Mouse (Mus musculus): ENCODE measurements around the gene Slc5a5. TPM values are rescaled to one million over a fixed set of nuclear protein-coding genes. Genes with fewer than 3 reads are reported as not detected.

The Slc5a5 gene
- polyA plus RNA-seq, 1 experiment from 2014 or later = 0.71 TPM

- H3K36me3 ChIP-seq (ENCODE audit: control insufficient read depth, insufficient read depth, low read length) = no peaks in the 10 kb centered on the region; the same call in 1 of the 2 replicates
- H3K27me3 ChIP-seq (ENCODE audit: control insufficient read depth, insufficient read depth, low read length) = peaks cover 39% of the 10 kb centered on the region
- no peaks in the 10 kb centered on the region for H3K9me3 ChIP-seq (ENCODE audit: control insufficient read depth, low read length)
- peak; percentile 94 for DNase-seq (ENCODE audit: low spot score)
- H3K27ac ChIP-seq (ENCODE audit: low read depth, low read length) = 0 out of 2 replicates have a peak overlapping the region, but pooled peaks have one; percentile 21
- H3K4me3 ChIP-seq (ENCODE audit: low read depth, low read length) = no peak overlapping the region
- H3K4me1 ChIP-seq (replicated peaks; ENCODE audit: control insufficient read depth, insufficient read depth, low read length) = peaks cover 13% of the 10 kb centered on the region; the same call in 1 of the 2 replicates
- 29% methylated on average over 12 of the region's 12 CpGs for WGBS
- no peak overlapping the region for H3K9ac ChIP-seq (ENCODE audit: low read depth, low read length)
- peak; percentile 33; the same call in 1 of the 2 replicates for ATAC-seq (ENCODE audit: low FRiP score)
- H3K4me2 ChIP-seq (replicated peaks; ENCODE audit: low read depth, low read length) = no peak overlapping the region
These were observed 1.3 kb upstream of the Slc5a5 start for GRCm38 (mm10) chr8:70893656-70894384.

- ATAC-seq (ENCODE audit: low FRiP score) = no peak
- Histone ChIP-seq H3K27me3 (ENCODE audit: control insufficient read depth, insufficient read depth, low read length) (peaks cover 39% of the 10 kb centered on the region), H3K4me3 (ENCODE audit: low read depth, low read length) (no peak overlapping the region; the same call in 1 of the 2 replicates), H3K9ac (ENCODE audit: low read depth, low read length) (no peak overlapping the region), H3K9me3 (ENCODE audit: control insufficient read depth, low read length) (no peaks in the 10 kb centered on the region), H3K27ac (ENCODE audit: low read depth, low read length) (no peak overlapping the region), H3K4me1 (replicated peaks; ENCODE audit: control insufficient read depth, insufficient read depth, low read length) (peaks cover 10% of the 10 kb centered on the region; the same call in 1 of the 2 replicates), H3K4me2 (replicated peaks; ENCODE audit: low read depth, low read length) (no peak overlapping the region), H3K36me3 (ENCODE audit: control insufficient read depth, insufficient read depth, low read length) (no peaks in the 10 kb centered on the region; the same call in 1 of the 2 replicates)
- WGBS = 25% methylated on average over 20 of the region's 20 CpGs
- no peak for DNase-seq (ENCODE audit: low spot score)
These were observed 519 bp upstream of the Slc5a5 start for GRCm38 (mm10) chr8:70892896-70893655.

GRCm38 (mm10) chr8:70891356-70891755, 1.2 kb downstream of the Slc5a5 start:
- ATAC-seq (ENCODE audit: low FRiP score) (no peak), DNase-seq (ENCODE audit: low spot score) (no peak)
- peaks cover 39% of the 10 kb centered on the region for H3K27me3 ChIP-seq (ENCODE audit: control insufficient read depth, insufficient read depth, low read length)

GRCm38 (mm10) chr8:70890656-70891055, 1.9 kb downstream of the Slc5a5 start:
- peaks cover 39% of the 10 kb centered on the region for H3K27me3 ChIP-seq (ENCODE audit: control insufficient read depth, insufficient read depth, low read length)
- H3K4me3 ChIP-seq (ENCODE audit: low read depth, low read length) = no peak overlapping the region
- ATAC-seq (ENCODE audit: low FRiP score) = no peak
- no peak overlapping the region for H3K27ac ChIP-seq (ENCODE audit: low read depth, low read length)
- H3K4me2 ChIP-seq (replicated peaks; ENCODE audit: low read depth, low read length) = no peak overlapping the region
- 95% methylated on average over 5 of the region's 5 CpGs for WGBS
- H3K9ac ChIP-seq (ENCODE audit: low read depth, low read length) = no peak overlapping the region
- H3K4me1 ChIP-seq (replicated peaks; ENCODE audit: control insufficient read depth, insufficient read depth, low read length) = peaks cover 7% of the 10 kb centered on the region; the same call in 1 of the 2 replicates
- H3K9me3 ChIP-seq (ENCODE audit: control insufficient read depth, low read length) = no peaks in the 10 kb centered on the region
- H3K36me3 ChIP-seq (ENCODE audit: control insufficient read depth, insufficient read depth, low read length) = no peaks in the 10 kb centered on the region; the same call in 1 of the 2 replicates
- no peak for DNase-seq (ENCODE audit: low spot score)

More at GRCm38 (mm10) chr8:70891356-70891755, 1.2 kb downstream of the Slc5a5 start:
- H3K4me1 ChIP-seq (replicated peaks; ENCODE audit: control insufficient read depth, insufficient read depth, low read length) = peaks cover 9% of the 10 kb centered on the region; the same call in 1 of the 2 replicates
- H3K36me3 ChIP-seq (ENCODE audit: control insufficient read depth, insufficient read depth, low read length) = no peaks in the 10 kb centered on the region; the same call in 1 of the 2 replicates
- 6% methylated on average over 21 of the region's 21 CpGs for WGBS
- H3K4me3 ChIP-seq (ENCODE audit: low read depth, low read length) = no peak overlapping the region
- no peak overlapping the region for H3K27ac ChIP-seq (ENCODE audit: low read depth, low read length)
- H3K4me2 ChIP-seq (replicated peaks; ENCODE audit: low read depth, low read length) = no peak overlapping the region
- no peak overlapping the region for H3K9ac ChIP-seq (ENCODE audit: low read depth, low read length)
- no peaks in the 10 kb centered on the region for H3K9me3 ChIP-seq (ENCODE audit: control insufficient read depth, low read length)

GRCm38 (mm10) chr8:70887669-70888068, 4.9 kb downstream of the Slc5a5 start:
- H3K36me3 ChIP-seq (ENCODE audit: control insufficient read depth, insufficient read depth, low read length) = no peaks in the 10 kb centered on the region
- H3K9me3 ChIP-seq (ENCODE audit: control insufficient read depth, low read length) = no peaks in the 10 kb centered on the region
- H3K4me1 ChIP-seq (replicated peaks; ENCODE audit: control insufficient read depth, insufficient read depth, low read length) = peaks cover 7% of the 10 kb centered on the region; the same call in 1 of the 2 replicates
- peak; percentile 26; the same call in 1 of the 2 replicates for ATAC-seq (ENCODE audit: low FRiP score)
- peak overlapping the region; percentile 23; the same call in 1 of the 2 replicates for H3K4me2 ChIP-seq (replicated peaks; ENCODE audit: low read depth, low read length)
- DNase-seq (ENCODE audit: low spot score) = peak; percentile 53
- no peak overlapping the region for H3K9ac ChIP-seq (ENCODE audit: low read depth, low read length)
- no peak overlapping the region for H3K27ac ChIP-seq (ENCODE audit: low read depth, low read length)
- WGBS = 3% methylated on average over 17 of the region's 18 CpGs
- peaks cover 28% of the 10 kb centered on the region for H3K27me3 ChIP-seq (ENCODE audit: control insufficient read depth, insufficient read depth, low read length)
- 0 out of 2 replicates have a peak overlapping the region, but pooled peaks have one; percentile 6 for H3K4me3 ChIP-seq (ENCODE audit: low read depth, low read length)

- no peak overlapping the region for H3K4me3 ChIP-seq (ENCODE audit: low read depth, low read length)
- no peak overlapping the region for H3K27ac ChIP-seq (ENCODE audit: low read depth, low read length)
- no peak overlapping the region for H3K9ac ChIP-seq (ENCODE audit: low read depth, low read length)
- H3K27me3 ChIP-seq (ENCODE audit: control insufficient read depth, insufficient read depth, low read length) = peaks cover 7% of the 10 kb centered on the region
- H3K9me3 ChIP-seq (ENCODE audit: control insufficient read depth, low read length) = no peaks in the 10 kb centered on the region
- DNase-seq (ENCODE audit: low spot score) = peak; percentile 44
- no peak for ATAC-seq (ENCODE audit: low FRiP score)
- no peaks in the 10 kb centered on the region; the same call in 1 of the 2 replicates for H3K4me1 ChIP-seq (replicated peaks; ENCODE audit: control insufficient read depth, insufficient read depth, low read length)
- no peak overlapping the region for H3K4me2 ChIP-seq (replicated peaks; ENCODE audit: low read depth, low read length)
- 14% methylated on average over 12 of the region's 12 CpGs for WGBS
- no peaks in the 10 kb centered on the region for H3K36me3 ChIP-seq (ENCODE audit: control insufficient read depth, insufficient read depth, low read length)
These were observed 6.9 kb downstream of the Slc5a5 start for GRCm38 (mm10) chr8:70885612-70886011.

GRCm38 (mm10) chr8:70884683-70885082, 7.9 kb downstream of the Slc5a5 start:
- no peaks in the 10 kb centered on the region for H3K36me3 ChIP-seq (ENCODE audit: control insufficient read depth, insufficient read depth, low read length)
- ATAC-seq (ENCODE audit: low FRiP score) = no peak
- no peak overlapping the region for H3K27ac ChIP-seq (ENCODE audit: low read depth, low read length)
- 93% methylated on average over 10 of the region's 10 CpGs for WGBS
- no peak overlapping the region for H3K4me2 ChIP-seq (replicated peaks; ENCODE audit: low read depth, low read length)
- no peaks in the 10 kb centered on the region for H3K9me3 ChIP-seq (ENCODE audit: control insufficient read depth, low read length)
- H3K27me3 ChIP-seq (ENCODE audit: control insufficient read depth, insufficient read depth, low read length) = no peaks in the 10 kb centered on the region; the same call in 1 of the 2 replicates
- peaks cover 3% of the 10 kb centered on the region for H3K4me1 ChIP-seq (replicated peaks; ENCODE audit: control insufficient read depth, insufficient read depth, low read length)
- no peak for DNase-seq (ENCODE audit: low spot score)
- no peak overlapping the region for H3K9ac ChIP-seq (ENCODE audit: low read depth, low read length)
- no peak overlapping the region for H3K4me3 ChIP-seq (ENCODE audit: low read depth, low read length)

GRCm38 (mm10) chr8:70884186-70884585, 8.4 kb downstream of the Slc5a5 start:
- H3K4me2 ChIP-seq (replicated peaks; ENCODE audit: low read depth, low read length) = no peak overlapping the region
- no peaks in the 10 kb centered on the region for H3K9me3 ChIP-seq (ENCODE audit: control insufficient read depth, low read length)
- ATAC-seq (ENCODE audit: low FRiP score) (no peak), DNase-seq (ENCODE audit: low spot score) (no peak)
- 88% methylated on average over 4 of the region's 4 CpGs for WGBS
- peaks cover 3% of the 10 kb centered on the region for H3K4me1 ChIP-seq (replicated peaks; ENCODE audit: control insufficient read depth, insufficient read depth, low read length)
- H3K36me3 ChIP-seq (ENCODE audit: control insufficient read depth, insufficient read depth, low read length) = no peaks in the 10 kb centered on the region
- no peak overlapping the region for H3K9ac ChIP-seq (ENCODE audit: low read depth, low read length)
- H3K4me3 ChIP-seq (ENCODE audit: low read depth, low read length) = no peak overlapping the region
- no peaks in the 10 kb centered on the region; the same call in 1 of the 2 replicates for H3K27me3 ChIP-seq (ENCODE audit: control insufficient read depth, insufficient read depth, low read length)
- H3K27ac ChIP-seq (ENCODE audit: low read depth, low read length) = no peak overlapping the region
